Mouse (Mus musculus) induced T-regulatory cell, adult 2 months (primary cell): ENCODE measurements around the gene Col4a2.
A peak's percentile ranks its signal among the peaks of the same experiment; 100 is the strongest.

Source experiments
- DNase-seq: peaks from one replicate; pipeline ENCODE4 v3.0.0-alpha.2; 2012; ENCODE audit warnings: low read depth

Col4a2 gene

GRCm38 (mm10) chr8:11415089-11415488, 102.5 kb downstream of the Col4a2 start:
- peak; percentile 9 for DNase-seq

GRCm38 (mm10) chr8:11417762-11418161, 105.2 kb downstream of the Col4a2 start:
- DNase-seq = no peak

DNA sequence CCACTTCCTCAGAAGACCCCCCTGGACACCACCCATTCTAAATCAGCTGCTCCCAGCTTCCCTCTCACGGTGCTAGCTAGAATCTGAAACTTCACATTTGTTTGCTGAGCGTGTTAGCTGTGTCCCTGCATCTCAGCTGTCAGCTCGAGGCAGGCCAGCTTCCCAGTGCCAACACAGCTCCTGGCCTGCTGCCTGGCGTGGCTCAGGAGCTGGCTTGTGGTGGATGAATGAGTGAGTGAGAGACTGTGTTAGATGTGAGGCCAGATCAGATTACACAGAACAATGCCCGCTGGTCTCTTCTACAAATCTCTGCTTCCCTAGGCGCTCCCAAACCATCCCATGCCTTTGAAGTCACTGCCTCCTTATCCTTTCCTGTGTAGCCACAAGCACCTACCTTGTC, 106.6 kb downstream of the Col4a2 start:
- DNase-seq = no peak

- peak; percentile 70 for DNase-seq
Observed at GRCm38 (mm10) chr8:11419645-11420044, 107.0 kb downstream of the Col4a2 start.

- peak; percentile 57 for DNase-seq
Observed at GRCm38 (mm10) chr8:11421105-11421504, 108.5 kb downstream of the Col4a2 start.

DNA sequence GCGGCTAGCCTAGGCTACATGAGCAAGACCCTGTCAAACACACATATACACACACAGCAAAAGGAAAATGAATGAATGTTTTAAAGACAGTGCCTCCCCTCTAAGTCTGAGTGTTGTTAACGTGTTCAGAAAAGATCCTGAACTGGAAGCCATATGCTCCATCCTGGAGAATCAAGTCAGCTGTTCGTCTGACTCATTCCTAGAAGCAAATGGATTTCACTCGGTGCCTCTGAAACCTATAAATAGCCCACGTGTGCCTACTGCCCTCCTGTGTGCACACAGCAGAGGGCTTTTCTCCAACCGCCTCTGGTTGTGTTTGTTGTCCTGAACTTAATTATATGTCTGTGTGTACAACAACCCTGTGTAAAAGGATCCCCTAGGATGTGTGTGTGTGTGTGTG, 109.4 kb downstream of the Col4a2 start:
- DNase-seq = no peak

GRCm38 (mm10) chr8:11423091-11423490, 110.5 kb downstream of the Col4a2 start:
- DNase-seq = peak; percentile 18

DNA sequence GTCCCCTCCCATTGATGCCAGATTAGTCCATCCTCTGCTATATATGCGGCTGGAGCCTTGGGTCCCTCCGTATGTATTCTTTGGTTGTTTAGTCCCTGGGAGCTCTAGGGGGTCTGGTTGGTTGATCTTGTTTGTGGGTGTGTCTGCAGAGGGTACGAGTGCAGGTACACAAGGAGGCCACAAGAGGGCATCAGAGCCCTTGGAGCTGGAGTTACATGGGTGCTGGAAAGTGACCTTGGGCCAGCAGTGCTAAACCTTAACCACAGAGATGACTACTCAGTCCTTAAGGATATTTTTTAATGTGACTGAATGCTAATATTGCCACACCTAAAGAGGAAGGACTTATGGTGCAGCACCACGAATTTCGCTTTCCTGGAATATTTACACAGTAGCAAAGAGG, 118.1 kb downstream of the Col4a2 start:
- peak; percentile 53 for DNase-seq

DNA sequence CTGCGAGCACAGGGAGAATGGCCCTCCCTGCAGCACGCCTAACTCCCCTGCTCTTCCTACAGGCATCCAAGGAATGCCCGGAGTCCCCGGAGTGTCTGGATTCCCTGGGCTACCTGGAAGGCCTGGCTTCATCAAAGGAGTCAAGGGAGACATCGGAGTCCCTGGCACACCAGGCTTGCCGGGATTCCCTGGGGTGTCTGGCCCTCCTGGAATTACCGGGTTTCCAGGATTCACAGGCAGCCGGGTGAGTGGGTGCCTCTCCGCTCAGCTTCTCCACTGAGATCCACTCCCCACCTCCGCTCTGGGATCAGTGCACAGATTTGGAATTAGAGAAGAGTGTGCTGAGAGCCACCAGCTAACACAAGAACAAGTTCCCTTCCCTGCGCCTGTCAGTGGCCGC, 125.3 kb downstream of the Col4a2 start:
- no peak for DNase-seq

DNA sequence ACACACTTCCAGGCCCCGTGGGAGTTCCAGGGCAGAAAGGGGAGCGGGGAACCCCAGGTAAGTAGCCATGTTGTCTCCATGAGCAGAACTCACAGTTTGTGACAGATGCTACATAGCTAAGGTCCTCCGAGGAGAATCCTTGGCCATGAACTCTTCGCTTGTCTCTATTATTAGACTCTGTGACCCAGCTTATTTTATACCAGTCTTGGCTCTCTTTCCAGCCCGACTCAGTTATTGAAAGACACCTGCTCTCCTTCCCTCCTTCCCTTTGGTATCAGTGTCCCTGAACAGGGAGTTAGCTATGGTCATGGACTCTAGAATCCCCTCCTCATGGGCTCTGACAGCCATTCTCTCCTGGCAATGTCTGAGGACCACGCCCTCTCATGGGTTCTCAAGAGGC, 128.7 kb downstream of the Col4a2 start:
- no peak for DNase-seq

DNA sequence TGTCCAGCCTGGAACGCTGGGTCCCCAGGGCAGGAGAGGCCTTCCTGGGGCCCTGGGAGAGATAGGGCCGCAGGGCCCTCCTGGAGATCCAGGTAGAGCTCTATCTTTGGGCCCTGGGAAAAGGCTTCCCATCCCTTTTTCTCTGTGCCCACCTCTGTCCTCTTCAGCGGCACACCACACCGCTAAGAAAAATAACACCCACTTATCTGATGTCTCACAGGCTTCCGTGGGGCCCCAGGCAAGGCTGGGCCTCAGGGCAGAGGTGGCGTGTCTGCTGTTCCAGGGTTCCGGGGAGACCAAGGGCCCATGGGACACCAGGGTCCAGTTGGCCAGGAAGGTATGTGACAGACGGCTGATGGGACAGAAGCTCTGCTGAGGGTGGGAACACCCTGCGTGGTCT, 131.0 kb downstream of the Col4a2 start:
- DNase-seq = no peak

DNA sequence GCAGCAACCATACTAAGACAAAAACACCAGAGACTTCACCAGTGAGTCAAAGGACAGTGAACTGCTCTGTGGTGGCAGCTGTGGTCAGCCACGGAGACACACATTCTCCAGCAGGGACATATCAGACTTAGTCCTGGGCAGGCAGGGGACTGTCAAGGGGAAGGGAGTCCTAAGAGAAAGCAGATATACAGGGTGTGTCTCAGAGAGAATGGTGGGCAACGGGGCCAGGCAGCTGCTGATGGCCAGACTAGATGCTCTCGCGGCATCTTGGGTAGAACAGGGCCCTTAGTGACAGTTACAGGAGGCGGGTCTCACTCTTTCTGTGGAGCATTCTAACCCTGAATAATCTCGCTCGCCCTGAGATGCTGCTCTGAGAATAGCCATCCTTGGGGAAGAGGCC, 131.6 kb downstream of the Col4a2 start:
- no peak for DNase-seq

DNA sequence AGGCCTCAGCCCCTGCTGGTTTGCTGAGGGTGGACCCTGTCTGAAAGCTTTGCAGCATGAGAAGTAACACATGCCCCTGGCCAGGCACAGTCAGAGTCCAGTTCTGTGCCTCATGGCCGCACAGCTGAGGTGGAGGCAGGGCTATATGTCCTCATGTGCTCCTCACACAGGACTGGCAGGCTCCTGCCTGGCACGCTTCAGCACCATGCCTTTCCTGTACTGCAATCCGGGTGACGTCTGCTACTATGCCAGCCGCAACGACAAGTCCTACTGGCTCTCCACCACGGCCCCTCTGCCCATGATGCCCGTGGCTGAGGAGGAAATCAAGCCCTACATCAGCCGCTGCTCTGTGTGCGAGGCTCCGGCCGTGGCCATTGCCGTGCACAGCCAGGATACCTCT, 133.2 kb downstream of the Col4a2 start:
- no peak for DNase-seq

DNA sequence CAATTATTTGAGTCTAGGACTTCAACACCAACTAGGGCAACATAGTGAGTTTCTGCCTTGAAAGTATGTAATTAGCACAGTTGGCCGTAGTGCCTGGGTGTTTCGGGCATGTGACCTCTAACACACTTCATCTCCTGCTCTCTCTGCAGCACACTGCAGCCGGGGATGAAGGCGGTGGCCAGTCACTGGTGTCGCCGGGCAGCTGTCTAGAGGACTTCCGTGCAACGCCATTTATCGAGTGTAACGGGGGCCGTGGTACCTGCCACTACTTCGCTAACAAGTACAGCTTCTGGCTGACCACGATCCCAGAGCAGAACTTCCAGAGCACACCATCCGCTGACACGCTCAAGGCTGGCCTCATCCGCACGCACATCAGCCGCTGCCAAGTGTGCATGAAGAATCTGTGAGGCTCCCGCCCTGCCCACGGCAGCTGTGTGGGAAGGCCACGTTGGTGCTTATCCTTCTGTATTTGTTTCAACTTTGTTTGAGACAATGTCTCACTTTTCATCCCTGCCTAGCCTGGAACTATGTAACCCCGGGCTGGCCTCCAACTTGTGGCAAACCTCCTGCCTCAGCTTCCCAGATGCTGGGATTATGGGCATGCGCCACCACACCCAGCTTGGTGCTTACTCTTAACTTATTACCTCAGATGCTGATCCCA, 135.4 kb downstream of the Col4a2 start:
- DNase-seq = no peak

- peak; percentile 42 for DNase-seq
Observed at GRCm38 (mm10) chr8:11450184-11451113, 137.8 kb downstream of the Col4a2 start.

DNA sequence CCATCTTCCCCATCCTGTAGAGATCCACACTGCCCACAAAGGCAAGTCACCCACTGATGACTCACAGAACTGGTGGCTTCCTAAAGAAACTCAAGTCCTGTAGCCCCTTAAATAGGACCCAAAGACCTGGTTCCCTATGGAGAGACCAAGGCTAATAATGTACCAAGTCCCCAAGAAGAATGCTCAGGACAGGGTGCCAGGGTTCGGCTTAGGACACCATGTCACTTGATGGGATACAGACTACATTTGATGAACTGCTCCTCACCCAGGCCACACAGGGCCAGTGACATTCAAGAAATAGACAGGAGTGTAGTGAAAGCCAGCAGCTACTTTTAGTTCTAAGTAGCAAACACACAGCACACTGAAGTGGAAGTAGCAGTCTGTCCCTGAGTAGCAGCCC, 139.5 kb downstream of the Col4a2 start:
- no peak for DNase-seq

- DNase-seq = peak; percentile 62
Observed at GRCm38 (mm10) chr8:11452559-11452958, 140.0 kb downstream of the Col4a2 start.

- DNase-seq = peak; percentile 30
Observed at GRCm38 (mm10) chr8:11452974-11453373, 140.4 kb downstream of the Col4a2 start.

GRCm38 (mm10) chr8:11454228-11454627, 141.6 kb downstream of the Col4a2 start:
- no peak for DNase-seq

DNA sequence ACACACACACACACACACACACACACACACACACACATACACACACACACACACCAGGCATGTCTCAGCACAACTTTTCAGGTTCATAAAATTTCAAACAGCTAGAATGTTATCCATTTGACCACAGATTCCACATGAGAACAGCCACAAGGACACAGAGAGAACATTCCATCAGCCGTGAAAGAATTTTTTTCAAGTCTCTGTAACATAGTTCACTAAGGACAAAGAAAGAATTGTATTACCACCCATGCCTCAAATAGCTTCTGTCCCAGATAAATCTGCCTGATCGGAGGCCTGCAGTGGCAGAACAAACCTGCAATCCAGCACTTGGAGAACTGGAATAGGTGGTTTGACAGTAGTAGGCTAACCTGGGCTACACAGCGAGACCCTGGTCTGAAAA, 144.7 kb downstream of the Col4a2 start:
- DNase-seq = no peak

DNA sequence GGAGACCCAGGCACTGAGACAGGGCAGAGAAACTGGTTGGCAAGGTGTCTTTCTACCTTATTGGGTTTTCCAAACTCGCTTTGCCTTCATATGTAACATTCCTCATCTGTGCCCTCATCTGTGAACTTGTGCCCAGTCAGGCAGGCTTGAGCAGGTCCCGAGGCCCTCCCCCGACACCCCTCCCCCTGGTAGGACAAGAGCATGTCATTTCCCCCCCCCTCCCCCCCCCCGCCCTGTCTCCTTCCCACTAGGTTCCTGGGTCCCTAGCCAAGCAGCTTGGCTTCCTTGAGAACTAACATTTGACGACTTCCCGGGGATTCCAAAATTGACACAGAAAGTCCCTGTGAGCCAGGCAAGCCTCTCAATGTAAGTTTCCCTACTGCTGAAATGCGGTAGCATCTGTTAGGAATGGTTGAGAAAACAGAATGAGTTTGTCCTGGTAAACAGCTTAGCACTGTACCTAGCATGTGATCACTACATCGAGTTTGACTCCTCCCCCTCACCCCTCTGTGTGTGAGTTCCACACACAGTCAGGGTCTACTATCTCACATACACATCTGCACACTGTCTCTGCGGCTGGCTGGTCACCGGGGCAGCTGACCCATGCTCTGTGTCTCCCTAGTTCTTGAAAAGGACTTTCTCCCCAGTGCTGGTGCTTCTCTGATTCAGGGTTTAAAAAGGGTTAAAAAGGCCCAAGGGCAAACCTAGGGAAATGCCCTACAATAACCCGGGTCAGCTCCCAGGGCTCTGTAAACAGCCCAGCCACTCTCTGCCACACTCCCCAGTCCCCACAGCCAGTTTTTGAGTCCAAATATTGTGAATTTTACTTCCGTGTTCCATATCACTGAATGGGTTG, 145.6 kb downstream of the Col4a2 start:
- no peak for DNase-seq

GRCm38 (mm10) chr8:11459016-11459415, 146.4 kb downstream of the Col4a2 start:
- DNase-seq = no peak
